Mouse (Mus musculus) olfactory bulb, adult 2 months (tissue): Measurements from ENCODE around the gene Mrpl24.

Experiments
- CTCF ChIP-seq: fragments of 200-500 bp; IDR thresholded peaks from 2 replicates; pipeline ENCODE4 v1.5.1; 2012; ENCODE audit warnings: low read depth, mild to moderate bottlenecking, low read length, moderate library complexity; ENCODE audit not compliant: insufficient read depth
- POLR2A ChIP-seq: fragments of 200-500 bp; IDR thresholded peaks from 2 replicates; pipeline ENCODE4 v1.6.1; 2012; ENCODE audit warnings: mild to moderate bottlenecking, low read depth, low read length, moderate library complexity; ENCODE audit not compliant: insufficient read depth

GRCm38 (mm10) chr3:87913491-87913890, 5.8 kb upstream of the Mrpl24 start:
- TF ChIP-seq POLR2A (no peak), CTCF (no peak)
